Mouse (Mus musculus): ENCODE data around the gene Erg.

DNA sequence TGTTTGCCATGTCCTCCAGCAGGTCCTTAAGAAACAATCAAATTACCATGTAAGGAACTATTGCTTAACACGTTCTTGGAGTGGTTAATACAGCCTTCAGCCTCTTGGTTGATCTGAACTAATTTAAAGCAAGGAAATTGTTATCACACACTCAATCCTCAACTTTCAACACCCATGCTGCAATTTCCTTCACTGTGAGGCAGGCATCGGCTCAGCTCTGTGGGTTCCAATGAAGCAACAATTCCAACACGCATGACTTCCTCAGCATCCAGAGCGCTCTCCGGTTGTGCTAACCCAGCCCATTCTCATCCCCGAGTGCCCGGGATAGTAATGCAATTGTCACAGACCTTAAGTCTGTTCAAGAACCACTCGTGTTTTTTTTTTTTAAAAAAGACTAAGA, 121.8 kb downstream of the Erg start:
- TF ChIP-seq EP300 (IDR thresholded peaks at IDR 0.05; ENCODE audit: low read depth) (peak; percentile 26; the same call in 1 of the 2 replicates), CTCF (IDR thresholded peaks at IDR 0.05; ENCODE audit: low read depth) (no peak)

All from liver, postnatal 0 days (tissue).